Mouse (Mus musculus) bone marrow macrophage, adult 2 months (primary cell): ENCODE data around the gene Romo1.

Source experiments
- CTCF ChIP-seq: IDR thresholded peaks from 2 replicates; pipeline ENCODE4 v1.5.1; 2012; ENCODE audit warnings: low read depth, mild to moderate bottlenecking, low read length, moderate library complexity
- POLR2A ChIP-seq: IDR thresholded peaks from 2 replicates; pipeline ENCODE4 v1.6.1; 2012; ENCODE audit warnings: mild to moderate bottlenecking, low read depth, low read length, borderline replicate concordance

- TF ChIP-seq CTCF (no peak), POLR2A (no peak)
These were observed 21.6 kb downstream of the Romo1 start for GRCm38 (mm10) chr2:156165478-156165877.
